Mouse (Mus musculus): Measurements from ENCODE around the gene Exoc6b. TPM values are rescaled to one million over a fixed set of nuclear protein-coding genes. Genes with fewer than 3 reads are reported as not detected.

Exoc6b gene
- total and polyA plus RNA-seq, 3 experiments: 6.2 to 20.8 (median 15.6) TPM

DNA sequence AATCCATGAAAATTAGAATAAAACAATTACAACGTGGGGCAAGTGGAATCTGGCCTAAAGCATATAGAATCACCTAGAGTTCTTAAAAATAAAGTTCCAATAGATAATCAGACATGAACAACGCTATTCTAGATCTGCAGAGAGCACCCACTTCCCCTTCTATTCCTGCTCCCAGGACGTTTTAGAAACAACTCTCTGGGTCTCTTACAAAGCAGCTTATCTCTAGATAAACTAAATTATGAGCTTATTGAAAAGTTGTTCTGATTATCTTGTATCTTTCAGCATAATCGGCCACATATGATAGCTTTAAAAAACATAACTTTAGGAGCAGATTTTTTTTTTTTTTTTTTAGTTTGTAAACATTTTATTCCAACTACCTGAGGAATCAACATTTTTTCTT is 185.6 kb downstream of the Exoc6b start:
- no peak for DNase-seq
- H3K27ac ChIP-seq: no peak overlapping the region
- no peak overlapping the region for H3K4me3 ChIP-seq
- peaks cover 3% of the 10 kb centered on the region for H3K4me1 ChIP-seq (ENCODE audit: control insufficient read depth, insufficient read depth, low read length)
- H3K36me3 ChIP-seq (ENCODE audit: control insufficient read depth, insufficient read depth, low read length): no peaks in the 10 kb centered on the region; the same call in 1 of the 2 replicates
- no peak overlapping the region for H3K9ac ChIP-seq (ENCODE audit: low read depth, low read length)
- H3K79me2 ChIP-seq (replicated peaks; ENCODE audit: control insufficient read depth, insufficient read depth, low read length): no peaks in the 10 kb centered on the region
- TF ChIP-seq EP300 (IDR thresholded peaks at IDR 0.05; ENCODE audit: insufficient read depth, low read depth, low read length) (no peak), POLR2A (IDR thresholded peaks at IDR 0.05; ENCODE audit: insufficient read depth, low read depth, low read length) (no peak), CTCF (IDR thresholded peaks at IDR 0.05) (no peak)
- H3K27me3 ChIP-seq (ENCODE audit: control insufficient read depth, insufficient read depth, low read length): no peaks in the 10 kb centered on the region
- 37% methylated on average over 4 of the region's 4 CpGs for WGBS
- intact Hi-C loops (cut with DNase I): no loop called here

DNA sequence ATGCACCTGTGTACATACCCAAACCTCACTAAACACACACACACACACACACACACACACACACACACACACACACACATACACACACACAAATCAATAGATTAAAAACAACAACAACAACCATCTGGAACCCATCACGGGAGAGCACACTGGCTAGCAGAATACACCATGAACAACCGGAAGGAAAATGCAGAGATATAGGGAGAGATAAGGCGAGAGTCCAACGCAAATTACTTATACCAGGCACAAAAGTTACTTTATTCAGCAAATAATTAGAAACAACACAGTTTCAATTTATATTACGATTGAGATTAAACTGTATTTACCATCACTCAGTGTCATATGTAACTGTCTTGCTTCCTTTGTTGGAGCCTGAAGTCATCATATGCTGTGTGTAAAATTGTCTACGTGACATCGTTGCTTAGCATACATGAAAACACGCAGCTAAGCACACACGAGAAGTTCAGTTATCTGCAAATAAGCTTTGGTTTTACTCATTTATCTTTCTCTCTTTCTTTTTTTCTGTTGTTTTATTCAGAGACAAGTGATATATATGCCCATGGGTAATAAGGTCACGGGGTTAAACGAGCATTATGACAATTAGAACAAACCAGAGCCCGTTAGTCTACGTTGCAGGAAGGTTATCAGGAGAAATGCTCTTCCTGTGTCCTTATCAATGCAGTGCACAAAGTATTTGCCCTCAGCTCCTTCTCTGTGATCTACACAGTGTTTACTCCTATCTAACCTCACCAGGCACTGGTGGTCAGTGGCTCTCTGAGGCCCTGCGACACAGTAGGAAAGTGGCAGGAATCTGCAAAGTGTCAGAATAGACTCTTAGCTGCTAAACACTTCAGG is 186.4 kb downstream of the Exoc6b start:
- H3K4me3 ChIP-seq: no peak overlapping the region
- 50% methylated on average over 14 of the region's 14 CpGs for WGBS
- no peaks in the 10 kb centered on the region for H3K27me3 ChIP-seq (ENCODE audit: control insufficient read depth, insufficient read depth, low read length)
- DNase-seq: no peak
- no peaks in the 10 kb centered on the region for H3K79me2 ChIP-seq (replicated peaks; ENCODE audit: control insufficient read depth, insufficient read depth, low read length)
- no peak for TF ChIP-seq CTCF (IDR thresholded peaks at IDR 0.05)
- TF ChIP-seq POLR2A (IDR thresholded peaks at IDR 0.05; ENCODE audit: insufficient read depth, low read depth, low read length): no peak
- no peak for TF ChIP-seq EP300 (IDR thresholded peaks at IDR 0.05; ENCODE audit: insufficient read depth, low read depth, low read length)
- peaks cover 3% of the 10 kb centered on the region for H3K4me1 ChIP-seq (ENCODE audit: control insufficient read depth, insufficient read depth, low read length)
- H3K36me3 ChIP-seq (ENCODE audit: control insufficient read depth, insufficient read depth, low read length): no peaks in the 10 kb centered on the region; the same call in 1 of the 2 replicates
- no peak overlapping the region for H3K27ac ChIP-seq
- intact Hi-C loops (cut with DNase I): no loop called here
- H3K9ac ChIP-seq (ENCODE audit: low read depth, low read length): no peak overlapping the region

DNA sequence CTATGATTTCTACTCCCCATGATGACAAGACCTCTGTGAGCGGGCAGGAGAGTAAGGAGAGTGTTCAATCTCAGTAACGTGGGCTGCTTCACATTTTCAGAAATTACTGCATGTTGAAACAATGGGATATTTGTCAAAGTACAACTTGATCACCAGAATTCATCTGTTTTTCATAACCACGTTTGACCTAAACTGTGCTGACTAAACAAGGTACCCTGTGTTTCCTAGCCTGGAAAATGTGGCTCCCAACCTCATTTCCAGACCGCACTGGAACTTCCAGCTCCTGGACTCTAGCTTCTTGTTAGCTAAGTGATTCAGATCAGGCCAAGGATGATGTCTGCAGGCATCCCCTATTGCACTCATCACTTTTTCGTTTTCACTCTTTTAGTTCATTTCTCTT is 193.4 kb downstream of the Exoc6b start:
- no peak overlapping the region for H3K9ac ChIP-seq (ENCODE audit: low read depth, low read length)

DNA sequence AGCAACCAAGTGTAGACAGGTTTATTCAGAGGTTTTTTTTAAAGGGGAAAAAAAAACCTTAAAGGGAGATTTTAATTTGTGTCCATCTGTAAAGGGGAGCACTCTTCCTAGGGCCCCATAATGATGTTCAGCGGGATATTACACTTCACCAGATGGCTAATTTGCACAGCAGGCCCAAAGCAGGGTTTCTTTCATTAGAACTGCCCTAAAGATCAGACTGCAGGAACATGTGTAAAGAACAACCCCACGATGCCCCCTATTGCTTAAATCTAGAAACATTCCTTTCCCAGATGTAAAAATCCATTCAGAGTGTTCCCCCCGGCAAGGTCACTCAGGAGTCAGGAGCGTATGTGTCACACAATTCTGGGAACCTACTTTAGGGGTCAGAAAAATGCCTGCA is 202.2 kb downstream of the Exoc6b start:
- no peak overlapping the region for H3K27ac ChIP-seq
- H3K36me3 ChIP-seq (ENCODE audit: control insufficient read depth, insufficient read depth, low read length): peaks cover 2% of the 10 kb centered on the region; the same call in 1 of the 2 replicates
- WGBS: 57% methylated on average over 4 of the region's 4 CpGs
- H3K4me3 ChIP-seq: no peak overlapping the region
- no peaks in the 10 kb centered on the region for H3K27me3 ChIP-seq (ENCODE audit: control insufficient read depth, insufficient read depth, low read length)
- H3K9ac ChIP-seq (ENCODE audit: low read depth, low read length): no peak overlapping the region
- no peaks in the 10 kb centered on the region for H3K79me2 ChIP-seq (replicated peaks; ENCODE audit: control insufficient read depth, insufficient read depth, low read length)
- H3K4me1 ChIP-seq (ENCODE audit: control insufficient read depth, insufficient read depth, low read length): no peaks in the 10 kb centered on the region; the same call in 1 of the 2 replicates
- TF ChIP-seq EP300 (IDR thresholded peaks at IDR 0.05; ENCODE audit: insufficient read depth, low read depth, low read length): no peak
- 0 out of 2 replicates have a peak, but pooled peaks have one; percentile 3 for TF ChIP-seq CTCF (IDR thresholded peaks at IDR 0.05)
- no peak for TF ChIP-seq POLR2A (IDR thresholded peaks at IDR 0.05; ENCODE audit: insufficient read depth, low read depth, low read length)
- DNase-seq: no peak
- intact Hi-C loops (cut with DNase I): no loop called here

More for the DNA sequence above, 193.4 kb downstream of the Exoc6b start:
- H3K4me1 ChIP-seq (ENCODE audit: control insufficient read depth, insufficient read depth, low read length): no peaks in the 10 kb centered on the region
- H3K27me3 ChIP-seq (ENCODE audit: control insufficient read depth, insufficient read depth, low read length): no peaks in the 10 kb centered on the region
- H3K79me2 ChIP-seq (replicated peaks; ENCODE audit: control insufficient read depth, insufficient read depth, low read length): no peaks in the 10 kb centered on the region
- no peak for DNase-seq
- no peaks in the 10 kb centered on the region for H3K36me3 ChIP-seq (ENCODE audit: control insufficient read depth, insufficient read depth, low read length)
- TF ChIP-seq POLR2A (IDR thresholded peaks at IDR 0.05; ENCODE audit: insufficient read depth, low read depth, low read length): no peak
- TF ChIP-seq EP300 (IDR thresholded peaks at IDR 0.05; ENCODE audit: insufficient read depth, low read depth, low read length): no peak
- no peak for TF ChIP-seq CTCF (IDR thresholded peaks at IDR 0.05)
- intact Hi-C loops (cut with DNase I): no loop called here
- no peak overlapping the region for H3K4me3 ChIP-seq
- H3K27ac ChIP-seq: no peak overlapping the region
- 85% methylated on average over 5 of the region's 5 CpGs for WGBS

DNA sequence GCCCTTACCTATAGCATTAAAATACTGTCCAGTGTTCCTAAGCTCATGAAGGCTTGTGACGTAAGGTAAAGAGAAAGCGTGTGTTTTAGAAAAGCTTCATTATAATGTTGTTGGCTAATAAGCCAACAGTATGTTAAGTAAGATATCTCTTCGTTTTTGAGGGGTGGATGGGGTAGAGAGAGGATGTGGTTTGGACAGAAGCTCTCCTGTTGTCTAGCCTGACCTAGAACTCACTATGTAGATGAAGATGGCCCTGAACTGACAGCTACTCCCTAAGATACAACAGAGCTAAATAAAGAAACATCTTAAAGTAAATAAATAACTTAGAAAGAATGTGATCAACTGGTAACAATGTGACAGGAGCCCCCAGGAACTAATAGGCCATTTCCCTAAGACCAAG is 204.7 kb downstream of the Exoc6b start:
- Histone ChIP-seq H3K27me3 (ENCODE audit: control insufficient read depth, insufficient read depth, low read length) (no peaks in the 10 kb centered on the region), H3K4me1 (ENCODE audit: control insufficient read depth, insufficient read depth, low read length) (no peaks in the 10 kb centered on the region; the same call in 1 of the 2 replicates), H3K79me2 (replicated peaks; ENCODE audit: control insufficient read depth, insufficient read depth, low read length) (no peaks in the 10 kb centered on the region), H3K4me3 (no peak overlapping the region), H3K9ac (ENCODE audit: low read depth, low read length) (no peak overlapping the region), H3K27ac (no peak overlapping the region), H3K36me3 (ENCODE audit: control insufficient read depth, insufficient read depth, low read length) (peaks cover 2% of the 10 kb centered on the region; the same call in 1 of the 2 replicates)
- DNase-seq: no peak
- intact Hi-C loops (cut with DNase I): no loop called here
- WGBS: 83% methylated on average over 3 of the region's 3 CpGs
- TF ChIP-seq CTCF (IDR thresholded peaks at IDR 0.05): no peak
- no peak for TF ChIP-seq EP300 (IDR thresholded peaks at IDR 0.05; ENCODE audit: insufficient read depth, low read depth, low read length)
- no peak for TF ChIP-seq POLR2A (IDR thresholded peaks at IDR 0.05; ENCODE audit: insufficient read depth, low read depth, low read length)

DNA sequence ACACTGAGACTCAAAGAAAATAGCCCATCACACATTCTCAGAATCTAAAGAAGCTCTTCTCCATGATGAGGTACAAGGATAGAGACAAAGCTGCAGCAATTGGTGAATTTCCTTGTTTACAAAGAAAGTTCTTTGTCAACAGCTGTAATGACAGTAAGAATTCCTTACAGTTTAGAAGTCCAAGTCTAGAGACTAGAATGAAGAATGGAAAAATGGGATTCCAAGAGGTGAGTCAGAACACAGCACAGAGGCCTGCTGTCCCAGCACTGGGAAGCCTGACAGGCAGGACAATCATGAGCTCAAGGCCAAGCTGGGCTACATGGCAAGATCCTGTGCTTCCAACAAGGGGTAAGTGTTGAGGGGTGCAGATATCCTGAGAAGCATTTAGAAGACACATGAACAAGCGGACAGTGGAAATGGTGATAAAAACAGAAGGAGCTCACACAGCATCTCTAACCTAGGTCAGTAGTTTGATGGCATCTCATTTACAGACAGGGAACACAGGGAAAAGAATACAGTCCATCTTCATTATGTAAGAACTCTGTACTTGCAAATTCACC is 205.4 kb downstream of the Exoc6b start:
- Histone ChIP-seq H3K79me2 (replicated peaks; ENCODE audit: control insufficient read depth, insufficient read depth, low read length) (no peaks in the 10 kb centered on the region), H3K36me3 (ENCODE audit: control insufficient read depth, insufficient read depth, low read length) (peaks cover 2% of the 10 kb centered on the region; the same call in 1 of the 2 replicates), H3K27me3 (ENCODE audit: control insufficient read depth, insufficient read depth, low read length) (no peaks in the 10 kb centered on the region), H3K4me1 (ENCODE audit: control insufficient read depth, insufficient read depth, low read length) (no peaks in the 10 kb centered on the region; the same call in 1 of the 2 replicates), H3K9ac (ENCODE audit: low read depth, low read length) (no peak overlapping the region), H3K4me3 (no peak overlapping the region), H3K27ac (no peak overlapping the region)
- WGBS: 100% methylated on average over 1 of the region's 1 CpGs
- TF ChIP-seq POLR2A (IDR thresholded peaks at IDR 0.05; ENCODE audit: insufficient read depth, low read depth, low read length) (no peak), CTCF (IDR thresholded peaks at IDR 0.05) (no peak), EP300 (IDR thresholded peaks at IDR 0.05; ENCODE audit: insufficient read depth, low read depth, low read length) (no peak)
- DNase-seq: no peak
- intact Hi-C loops (cut with DNase I): no loop called here

Measured in heart, adult 2 months (tissue).